Mouse (Mus musculus) limb, embryonic 10.5 days (tissue): ENCODE measurements around the gene Zfp870. TPM values are rescaled to one million over a fixed set of nuclear protein-coding genes. Genes with fewer than 3 reads are reported as not detected.

Experiments
- DNase-seq: peaks from one replicate; pipeline ENCODE4 v3.0.0-alpha.2; 2017; ENCODE audit warnings: low spot score
- H3K27ac ChIP-seq: fragments of 300-500 bp; sonication (generic); 2 replicates; pipeline ENCODE4 v1.5.1; 2016; ENCODE audit warnings: mild to moderate bottlenecking
- H3K27me3 ChIP-seq: fragments of 300-500 bp; sonication (generic); 2 replicates; pipeline ENCODE4 v1.6.1; 2016; ENCODE audit warnings: low read depth, mild to moderate bottlenecking; ENCODE audit not compliant: poor library complexity, severe bottlenecking
- H3K36me3 ChIP-seq: fragments of 300-500 bp; sonication (generic); 2 replicates; pipeline ENCODE4 v1.6.1; 2016; ENCODE audit warnings: mild to moderate bottlenecking, moderate library complexity
- H3K4me1 ChIP-seq: fragments of 300-500 bp; sonication (generic); 2 replicates; pipeline ENCODE4 v1.6.1; 2016
- H3K4me3 ChIP-seq: fragments of 300-500 bp; sonication (generic); 2 replicates; pipeline ENCODE4 v1.5.1; 2016; ENCODE audit warnings: mild to moderate bottlenecking, moderate library complexity
- H3K9me3 ChIP-seq: fragments of 300-500 bp; sonication (generic); replicated peaks from 2 replicates; pipeline ENCODE4 v1.6.1; 2016; ENCODE audit warnings: mild to moderate bottlenecking
- WGBS: fragments of 180-500 bp; shearing (Covaris S2); methylation state at CpG from one replicate; pipeline ENCODE4 v1.1.7; 2016; 5-methylcytosine and 5-hydroxymethylcytosine counted together
- polyA plus RNA-seq: library from polyadenylated mRNA; unstranded; fragments of >200 nt; fragmentation: Nextera tagmentation; extraction: Ambion mirVana; gene quantifications from 2 replicates; pipeline ENCODE4 v1.2.1, GENCODE M21; 2016

Gene Zfp870
- 6.5 and 7.6 TPM in 2 replicates for polyA plus RNA-seq

GRCm38 (mm10) chr17:32891239-32892180 is at the start of gene Zfp870:
Gene Zfp870 (minus strand): TSS chr17:32891642.
- Histone ChIP-seq H3K4me3 (peak within 1 kb of the TSS; percentile 84), H3K36me3 (peaks cover 16% of the 10 kb centered on the region), H3K27ac (peak within 1 kb of the TSS; percentile 89), H3K27me3 (no peaks in the 10 kb centered on the region), H3K4me1 (peaks cover 11% of the 10 kb centered on the region), H3K9me3 (no peaks in the 10 kb centered on the region)
- WGBS: 13% methylated on average over 33 of the region's 33 CpGs
- peak; percentile 82 for DNase-seq

- Histone ChIP-seq H3K27me3 (no peaks in the 10 kb centered on the region), H3K4me3 (no peak overlapping the region), H3K4me1 (no peaks in the 10 kb centered on the region), H3K36me3 (no peaks in the 10 kb centered on the region), H3K9me3 (no peaks in the 10 kb centered on the region), H3K27ac (no peak overlapping the region)
- no peak for DNase-seq
- 77% methylated on average over 4 of the region's 4 CpGs for WGBS
These were observed 48.4 kb upstream of the Zfp870 start for GRCm38 (mm10) chr17:32939831-32940230.

- peaks cover 11% of the 10 kb centered on the region for H3K4me1 ChIP-seq
- H3K27ac ChIP-seq: no peak overlapping the region
- DNase-seq: no peak
- H3K36me3 ChIP-seq: no peaks in the 10 kb centered on the region
- H3K9me3 ChIP-seq: no peaks in the 10 kb centered on the region
- no peaks in the 10 kb centered on the region for H3K27me3 ChIP-seq
- WGBS: 82% methylated on average over 5 of the region's 5 CpGs
- no peak overlapping the region for H3K4me3 ChIP-seq
These were observed 36.4 kb upstream of the Zfp870 start for GRCm38 (mm10) chr17:32927803-32928202.

GRCm38 (mm10) chr17:32924658-32925312 is 33.3 kb upstream of the Zfp870 start:
- H3K27ac ChIP-seq: peak overlapping the region; percentile 89
- H3K27me3 ChIP-seq: no peaks in the 10 kb centered on the region
- WGBS: 19% methylated on average over 32 of the region's 32 CpGs
- DNase-seq: peak; percentile 81
- H3K4me3 ChIP-seq: peak overlapping the region; percentile 60
- H3K9me3 ChIP-seq: no peaks in the 10 kb centered on the region
- H3K4me1 ChIP-seq: peaks cover 11% of the 10 kb centered on the region
- no peaks in the 10 kb centered on the region for H3K36me3 ChIP-seq

GRCm38 (mm10) chr17:32923681-32924080 is 32.2 kb upstream of the Zfp870 start:
- no peaks in the 10 kb centered on the region for H3K9me3 ChIP-seq
- peaks cover 11% of the 10 kb centered on the region for H3K4me1 ChIP-seq
- no peaks in the 10 kb centered on the region for H3K36me3 ChIP-seq
- DNase-seq: no peak
- WGBS: 88% methylated on average over 1 of the region's 1 CpGs
- no peak overlapping the region for H3K27ac ChIP-seq
- no peaks in the 10 kb centered on the region for H3K27me3 ChIP-seq
- H3K4me3 ChIP-seq: no peak overlapping the region

- Histone ChIP-seq H3K4me3 (no peak overlapping the region), H3K9me3 (no peaks in the 10 kb centered on the region), H3K27me3 (no peaks in the 10 kb centered on the region), H3K27ac (no peak overlapping the region), H3K4me1 (no peaks in the 10 kb centered on the region), H3K36me3 (no peaks in the 10 kb centered on the region)
- DNase-seq: no peak
- 67% methylated on average over 2 of the region's 2 CpGs for WGBS
These were observed 27.7 kb upstream of the Zfp870 start for GRCm38 (mm10) chr17:32919123-32919522.

GRCm38 (mm10) chr17:32917131-32917530 is 25.7 kb upstream of the Zfp870 start, which contains the start of gene Cyp4f14:
Gene Cyp4f14 (minus strand): TSS chr17:32917342.
- no peak within 1 kb of the TSS for H3K27ac ChIP-seq
- no peaks in the 10 kb centered on the region for H3K9me3 ChIP-seq
- no peaks in the 10 kb centered on the region for H3K36me3 ChIP-seq
- H3K4me1 ChIP-seq: no peaks in the 10 kb centered on the region
- no peaks in the 10 kb centered on the region for H3K27me3 ChIP-seq
- no peak for DNase-seq
- 70% methylated on average over 2 of the region's 2 CpGs for WGBS
- H3K4me3 ChIP-seq: no peak within 1 kb of the TSS

GRCm38 (mm10) chr17:32916075-32916474 is 24.6 kb upstream of the Zfp870 start:
- no peak overlapping the region for H3K4me3 ChIP-seq
- no peaks in the 10 kb centered on the region for H3K36me3 ChIP-seq
- no peaks in the 10 kb centered on the region for H3K27me3 ChIP-seq
- WGBS: 75% methylated on average over 1 of the region's 1 CpGs
- H3K27ac ChIP-seq: no peak overlapping the region
- H3K9me3 ChIP-seq: no peaks in the 10 kb centered on the region
- DNase-seq: no peak
- no peaks in the 10 kb centered on the region for H3K4me1 ChIP-seq

- Histone ChIP-seq H3K4me3 (no peak overlapping the region), H3K4me1 (no peaks in the 10 kb centered on the region), H3K9me3 (no peaks in the 10 kb centered on the region), H3K27me3 (no peaks in the 10 kb centered on the region; the same call in 1 of the 2 replicates), H3K27ac (no peak overlapping the region), H3K36me3 (no peaks in the 10 kb centered on the region)
- WGBS: 76% methylated on average over 10 of the region's 10 CpGs
- no peak for DNase-seq
These were observed 14.7 kb upstream of the Zfp870 start for GRCm38 (mm10) chr17:32906172-32906571.

GRCm38 (mm10) chr17:32905239-32905638 is 13.8 kb upstream of the Zfp870 start:
- 13% methylated on average over 19 of the region's 19 CpGs for WGBS
- no peak overlapping the region for H3K27ac ChIP-seq
- H3K4me3 ChIP-seq: peak overlapping the region; percentile 22; the same call in 1 of the 2 replicates
- H3K9me3 ChIP-seq: no peaks in the 10 kb centered on the region
- H3K4me1 ChIP-seq: no peaks in the 10 kb centered on the region
- peak; percentile 72 for DNase-seq
- no peaks in the 10 kb centered on the region for H3K36me3 ChIP-seq
- no peaks in the 10 kb centered on the region; the same call in 1 of the 2 replicates for H3K27me3 ChIP-seq

- Histone ChIP-seq H3K4me3 (no peak overlapping the region), H3K4me1 (no peaks in the 10 kb centered on the region), H3K27me3 (no peaks in the 10 kb centered on the region; the same call in 1 of the 2 replicates), H3K9me3 (no peaks in the 10 kb centered on the region), H3K36me3 (no peaks in the 10 kb centered on the region), H3K27ac (no peak overlapping the region)
- no peak for DNase-seq
- 62% methylated on average over 2 of the region's 2 CpGs for WGBS
These were observed 13.0 kb upstream of the Zfp870 start for GRCm38 (mm10) chr17:32904414-32904813.

GRCm38 (mm10) chr17:32901751-32902525 is 10.5 kb upstream of the Zfp870 start:
- 75% methylated on average over 1 of the region's 1 CpGs for WGBS
- Histone ChIP-seq H3K27ac (no peak overlapping the region), H3K36me3 (no peaks in the 10 kb centered on the region), H3K4me3 (no peak overlapping the region), H3K27me3 (no peaks in the 10 kb centered on the region; the same call in 1 of the 2 replicates), H3K4me1 (no peaks in the 10 kb centered on the region), H3K9me3 (no peaks in the 10 kb centered on the region)
- DNase-seq: no peak
